9 mouse cellular contexts compared by ENCODE assay signal in genomic region chr1:68047139-68047538, GRCm38 (mm10).
DNase-seq lines count a peak whose midpoint lies in the region; ATAC-seq and TF ChIP-seq lines count a peak whose summit lies in the region.
"Had no signal": no experiment of that assay in that cellular context is flagged by ENCODE, and none has a peak within 500 bp of the region (broad histone marks: within the 10 kb centered on the region; RNA-seq: fewer than 3 reads in every experiment).

No protein-coding gene starts in this region.

- DNase-seq in heart, postnatal 0 days (ENCODE audit: low spot score): no peak
- DNase-seq in heart, adult 11 months: no peak
- DNase-seq in embryonic facial prominence, embryonic 11.5 days (ENCODE audit: low spot score): peak; percentile 68
- no peak for DNase-seq in gastrocnemius, postnatal 25 days
- DNase-seq in c-Kit-positive CD71-positive TER-119-positive erythroid progenitor cells, embryonic 14.5 days (ENCODE audit: low spot score): no peak
- DNase-seq in right cerebral cortex, postnatal 36 days (ENCODE audit: low spot score in 2 of 2): no peak
- DNase-seq: cerebellum, adult 11-12 months had no signal

- no peak for TF ChIP-seq CTCF in heart, postnatal 0 days (IDR thresholded peaks at IDR 0.05; ENCODE audit: low read depth)

- no peaks in the 10 kb centered on the region for H3K36me3 ChIP-seq in heart, postnatal 0 days (replicated peaks; ENCODE audit: control insufficient read depth, insufficient read depth, low read length)
- H3K36me3 ChIP-seq in embryonic facial prominence, embryonic 11.5 days (replicated peaks; ENCODE audit: control insufficient read depth, insufficient read depth, low read depth, low read length): no peaks in the 10 kb centered on the region
- H3K36me3 ChIP-seq in intestine, embryonic 16.5 days (ENCODE audit: control insufficient read depth, insufficient read depth, low read length): no peaks in the 10 kb centered on the region
- H3K36me3 ChIP-seq in neural tube, embryonic 13.5 days: no peaks in the 10 kb centered on the region

- no peak for TF ChIP-seq EP300 in heart, postnatal 0 days (IDR thresholded peaks at IDR 0.05; ENCODE audit: low read depth)

- no peak overlapping the region for H3K9ac ChIP-seq in heart, postnatal 0 days (replicated peaks; ENCODE audit: low read depth, low read length)
- H3K9ac ChIP-seq in embryonic facial prominence, embryonic 11.5 days (replicated peaks; ENCODE audit: low read length): no peak overlapping the region
- H3K9ac ChIP-seq in intestine, embryonic 16.5 days (ENCODE audit: low read depth, low read length): no peak overlapping the region
- H3K9ac ChIP-seq in neural tube, embryonic 13.5 days: peak overlapping the region; percentile 2; the same call in 1 of the 2 replicates

- no peak overlapping the region for H3K27ac ChIP-seq in heart, postnatal 0 days (ENCODE audit: low read depth)
- H3K27ac ChIP-seq in embryonic facial prominence, embryonic 11.5 days (replicated peaks; ENCODE audit: low read depth, low read length): no peak overlapping the region
- no peak overlapping the region for H3K27ac ChIP-seq in intestine, embryonic 16.5 days (ENCODE audit: low read length)
- H3K27ac ChIP-seq in neural tube, embryonic 13.5 days (replicated peaks): peak overlapping the region; percentile 47; the same call in 1 of the 2 replicates

- H3K27me3 ChIP-seq in heart, postnatal 0 days (ENCODE audit: control insufficient read depth, insufficient read depth, low read length): no peaks in the 10 kb centered on the region
- H3K27me3 ChIP-seq in embryonic facial prominence, embryonic 11.5 days (ENCODE audit: control insufficient read depth, insufficient read depth, low read length): no peaks in the 10 kb centered on the region
- no peaks in the 10 kb centered on the region for H3K27me3 ChIP-seq in intestine, embryonic 16.5 days (replicated peaks; ENCODE audit: control insufficient read depth, insufficient read depth, low read length)
- no peaks in the 10 kb centered on the region for H3K27me3 ChIP-seq in neural tube, embryonic 13.5 days

- peak overlapping the region; percentile 42; the same call in 1 of the 2 replicates for H3K4me3 ChIP-seq in heart, postnatal 0 days (ENCODE audit: low read depth, low read length)
- no peak overlapping the region for H3K4me3 ChIP-seq in embryonic facial prominence, embryonic 11.5 days (ENCODE audit: low read depth, low read length)
- H3K4me3 ChIP-seq in intestine, embryonic 16.5 days (ENCODE audit: low read length): no peak overlapping the region; the same call in 1 of the 2 replicates
- H3K4me3 ChIP-seq in neural tube, embryonic 13.5 days: peak overlapping the region; percentile 34

- no peaks in the 10 kb centered on the region for H3K4me1 ChIP-seq in heart, postnatal 0 days (ENCODE audit: control insufficient read depth, insufficient read depth)
- no peaks in the 10 kb centered on the region for H3K4me1 ChIP-seq in embryonic facial prominence, embryonic 11.5 days (ENCODE audit: control insufficient read depth, insufficient read depth, low read length)
- H3K4me1 ChIP-seq in intestine, embryonic 16.5 days (ENCODE audit: control insufficient read depth, insufficient read depth, low read length): no peaks in the 10 kb centered on the region
- H3K4me1 ChIP-seq in neural tube, embryonic 13.5 days (replicated peaks): peaks cover 21% of the 10 kb centered on the region

- no peak for ATAC-seq in heart, postnatal 0 days (ENCODE audit: insufficient read depth, low read depth)
- ATAC-seq in embryonic facial prominence, embryonic 11.5 days (replicated peaks; ENCODE audit: insufficient number of reproducible peaks, low FRiP score, low TSS enrichment, low read depth): peak; percentile 86
- ATAC-seq in intestine, embryonic 16.5 days: no peak
- peak; percentile 84 for ATAC-seq in neural tube, embryonic 13.5 days (ENCODE audit: low read depth)

- no peaks in the 10 kb centered on the region for H3K9me3 ChIP-seq in heart, postnatal 0 days (replicated peaks; ENCODE audit: control insufficient read depth, low read length)
- H3K9me3 ChIP-seq in embryonic facial prominence, embryonic 11.5 days (replicated peaks; ENCODE audit: control insufficient read depth, low read length): no peaks in the 10 kb centered on the region
- H3K9me3 ChIP-seq in intestine, embryonic 16.5 days (ENCODE audit: control insufficient read depth, low read length): no peaks in the 10 kb centered on the region
- H3K9me3 ChIP-seq in neural tube, embryonic 13.5 days: no peaks in the 10 kb centered on the region

- H3K4me2 ChIP-seq in heart, postnatal 0 days (ENCODE audit: low read depth, low read length): peak overlapping the region; percentile 60
- peak overlapping the region; percentile 36; the same call in 1 of the 2 replicates for H3K4me2 ChIP-seq in embryonic facial prominence, embryonic 11.5 days (ENCODE audit: low read depth, low read length)
- peak overlapping the region; percentile 42 for H3K4me2 ChIP-seq in intestine, embryonic 16.5 days (ENCODE audit: low read depth, low read length)
- H3K4me2 ChIP-seq in neural tube, embryonic 13.5 days: peak overlapping the region; percentile 49

- WGBS in heart, postnatal 0 days: 22% methylated on average over 5 of the region's 5 CpGs
- WGBS in embryonic facial prominence, embryonic 11.5 days: 7% methylated on average over 5 of the region's 5 CpGs
- WGBS in intestine, embryonic 16.5 days: 17% methylated on average over 5 of the region's 5 CpGs
- 2% methylated on average over 5 of the region's 5 CpGs for WGBS in neural tube, embryonic 13.5 days

Comparison
In these comparisons a context has a peak if more than half of its experiments do, and no peak if none do; other contexts are left out.
1. ATAC-seq: peak in embryonic facial prominence, embryonic 11.5 days (single experiment) and neural tube, embryonic 13.5 days (single experiment); none in heart, postnatal 0 days (single experiment) and intestine, embryonic 16.5 days (single experiment).
2. H3K4me3 ChIP-seq: peak in heart, postnatal 0 days (single experiment) and neural tube, embryonic 13.5 days (single experiment); none in embryonic facial prominence, embryonic 11.5 days (single experiment) and intestine, embryonic 16.5 days (single experiment).
3. Peak in every context shown above with its lines, with median percentiles within 50 percentile points of each other: H3K4me2 ChIP-seq.